Mouse (Mus musculus) forebrain, embryonic 13.5 days (tissue): ENCODE results near the gene Kctd2. TPM values are rescaled to one million over a fixed set of nuclear protein-coding genes. Genes with fewer than 3 reads are reported as not detected.
"Not testable (repeated sequence)": the region's sequence is repeated elsewhere in the genome, so short reads cannot be mapped to it uniquely, and the experiment has no call there.

Experiments
- ATAC-seq: fragments of 200-750 bp; cut with Nextera tagmentation; 2 replicates; pipeline ENCODE4 v1.8.0; 2017
- H3K27ac ChIP-seq: fragments of 300-500 bp; sonication (generic); 2 replicates; pipeline ENCODE4 v1.5.1; 2015; ENCODE audit warnings: inconsistent platforms, mild to moderate bottlenecking, moderate library complexity
- H3K27me3 ChIP-seq: fragments of 300-500 bp; sonication (generic); 2 replicates; pipeline ENCODE4 v1.6.1; 2015; ENCODE audit warnings: mild to moderate bottlenecking, inconsistent platforms
- H3K36me3 ChIP-seq: fragments of 300-500 bp; sonication (generic); 2 replicates; pipeline ENCODE4 v1.6.1; 2015; ENCODE audit warnings: mild to moderate bottlenecking, inconsistent platforms; ENCODE audit not compliant: poor library complexity, severe bottlenecking
- H3K4me1 ChIP-seq: fragments of 300-500 bp; sonication (generic); 2 replicates; pipeline ENCODE4 v1.6.1; 2015; ENCODE audit warnings: inconsistent platforms
- H3K4me2 ChIP-seq: fragments of 300-500 bp; sonication (generic); 2 replicates; pipeline ENCODE4 v1.6.1; 2015; ENCODE audit warnings: inconsistent platforms, mild to moderate bottlenecking, moderate library complexity
- H3K4me3 ChIP-seq: fragments of 300-500 bp; sonication (generic); 2 replicates; pipeline ENCODE4 v1.5.1; 2015; ENCODE audit warnings: mild to moderate bottlenecking, inconsistent platforms
- H3K9ac ChIP-seq: fragments of 300-500 bp; sonication (generic); 2 replicates; pipeline ENCODE4 v1.6.1; 2015; ENCODE audit warnings: mild to moderate bottlenecking, inconsistent platforms
- H3K9me3 ChIP-seq: fragments of 300-500 bp; sonication (generic); replicated peaks from 2 replicates; pipeline ENCODE4 v1.6.1; 2016; ENCODE audit warnings: inconsistent platforms
- WGBS: fragments of 180-500 bp; shearing (Covaris S2); methylation state at CpG from one replicate; pipeline ENCODE4 v1.1.7; 2015; 5-methylcytosine and 5-hydroxymethylcytosine counted together
- polyA plus RNA-seq: library from polyadenylated mRNA; unstranded; fragments of >200 nt; fragmentation: Nextera tagmentation; extraction: Ambion mirVana; gene quantifications from 2 replicates; pipeline ENCODE4 v1.2.1, GENCODE M21; 2015

The Kctd2 gene
- polyA plus RNA-seq, 1 experiment from 2014 or later: 9.9 TPM

DNA sequence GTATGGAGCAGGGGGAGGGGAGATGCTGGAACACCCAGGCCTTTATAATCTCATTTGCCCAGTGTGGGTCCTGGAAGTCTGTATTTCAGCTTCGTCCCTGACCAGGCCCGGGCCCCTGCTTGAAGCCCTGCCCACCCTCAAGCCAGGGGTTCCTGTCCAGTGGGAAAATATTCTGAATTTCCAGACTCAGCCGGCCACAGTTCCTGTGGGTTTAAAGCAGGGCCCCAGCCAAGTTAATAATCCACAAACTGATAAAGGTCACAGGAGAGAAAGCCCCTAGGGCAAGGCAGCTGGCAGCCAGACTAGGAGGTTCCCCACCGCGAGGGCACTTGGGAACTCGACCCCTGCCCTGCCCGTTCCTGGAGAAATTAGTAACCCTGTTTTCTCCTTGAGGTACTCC is 29.1 kb downstream of the Kctd2 start:
- Histone ChIP-seq H3K36me3 (no peaks in the 10 kb centered on the region), H3K4me2 (no peak overlapping the region), H3K4me1 (no peaks in the 10 kb centered on the region), H3K27me3 (no peaks in the 10 kb centered on the region), H3K9me3 (no peaks in the 10 kb centered on the region), H3K9ac (no peak overlapping the region), H3K4me3 (no peak overlapping the region), H3K27ac (no peak overlapping the region)
- WGBS: 79% methylated on average over 7 of the region's 7 CpGs
- ATAC-seq: no peak

GRCm38 (mm10) chr11:115450176-115450575 is 30.2 kb downstream of the Kctd2 start:
- Histone ChIP-seq H3K4me2 (no peak overlapping the region), H3K9ac (no peak overlapping the region), H3K9me3 (no peaks in the 10 kb centered on the region), H3K4me1 (no peaks in the 10 kb centered on the region), H3K27me3 (no peaks in the 10 kb centered on the region), H3K27ac (no peak overlapping the region), H3K4me3 (no peak overlapping the region), H3K36me3 (no peaks in the 10 kb centered on the region)
- 94% methylated on average over 7 of the region's 7 CpGs for WGBS
- no peak for ATAC-seq

DNA sequence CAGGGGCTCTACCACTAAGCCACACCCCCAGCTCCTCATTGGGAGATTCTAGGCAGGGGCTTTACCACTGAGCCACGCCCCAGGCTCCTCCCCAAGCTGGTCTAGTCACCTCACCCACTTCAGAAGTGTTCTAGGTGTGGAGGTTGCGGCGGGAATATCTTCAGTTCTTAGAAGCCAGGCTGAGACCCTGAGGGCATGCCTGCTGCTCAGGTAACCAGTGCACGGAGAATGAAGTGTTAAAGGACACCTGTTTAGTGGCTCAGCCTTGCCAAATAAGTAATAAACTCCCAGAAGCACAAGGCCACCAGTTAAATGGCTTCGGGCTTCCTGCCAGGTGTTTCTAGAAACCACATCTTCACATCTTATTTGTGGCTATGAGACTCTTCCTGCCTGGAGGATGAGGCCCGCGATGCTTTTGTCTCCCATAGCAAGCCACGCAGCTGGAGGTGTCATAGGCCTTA is 31.9 kb downstream of the Kctd2 start:
- Histone ChIP-seq H3K36me3 (no peaks in the 10 kb centered on the region), H3K9me3 (no peaks in the 10 kb centered on the region), H3K4me1 (no peaks in the 10 kb centered on the region), H3K27me3 (no peaks in the 10 kb centered on the region), H3K27ac (no peak overlapping the region), H3K4me3 (no peak overlapping the region), H3K9ac (no peak overlapping the region), H3K4me2 (no peak overlapping the region)
- WGBS: 88% methylated on average over 8 of the region's 8 CpGs
- no peak for ATAC-seq

GRCm38 (mm10) chr11:115452281-115452860 is 32.4 kb downstream of the Kctd2 start:
- Histone ChIP-seq H3K4me3 (no peak overlapping the region), H3K36me3 (no peaks in the 10 kb centered on the region), H3K27ac (no peak overlapping the region), H3K9me3 (no peaks in the 10 kb centered on the region), H3K4me2 (no peak overlapping the region), H3K27me3 (no peaks in the 10 kb centered on the region), H3K9ac (no peak overlapping the region), H3K4me1 (no peaks in the 10 kb centered on the region)
- ATAC-seq: no peak
- 75% methylated on average over 7 of the region's 7 CpGs for WGBS

GRCm38 (mm10) chr11:115453306-115453705 is 33.4 kb downstream of the Kctd2 start:
- WGBS: 73% methylated on average over 4 of the region's 4 CpGs

DNA sequence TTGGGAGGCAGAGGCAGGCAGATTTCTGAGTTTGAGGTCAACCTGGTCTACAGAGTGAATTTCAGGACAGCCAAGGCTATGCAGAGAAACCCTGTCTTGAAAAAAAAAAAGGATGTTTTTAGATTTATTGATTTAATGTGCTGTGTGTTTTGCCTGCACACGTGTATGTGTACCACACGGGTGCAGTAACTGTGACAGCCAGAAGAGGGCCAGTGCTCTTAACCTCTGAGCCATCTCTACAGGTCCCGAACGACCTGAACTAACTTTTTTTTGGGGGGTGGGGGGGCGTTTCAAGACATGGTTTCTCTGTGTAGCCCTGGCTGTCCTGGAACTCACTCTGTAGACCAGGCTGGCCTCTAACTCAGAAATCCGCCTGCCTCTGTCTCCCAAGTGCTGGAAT is 34.9 kb downstream of the Kctd2 start:
- H3K36me3 ChIP-seq, H3K4me1 ChIP-seq, ATAC-seq, H3K9ac ChIP-seq, H3K27me3 ChIP-seq, H3K4me3 ChIP-seq, H3K4me2 ChIP-seq, H3K27ac ChIP-seq, H3K9me3 ChIP-seq: not testable (repeated sequence)
- 91% methylated on average over 6 of the region's 6 CpGs for WGBS

More at GRCm38 (mm10) chr11:115453306-115453705, 33.4 kb downstream of the Kctd2 start:
- no peak overlapping the region for H3K27ac ChIP-seq
- H3K27me3 ChIP-seq: no peaks in the 10 kb centered on the region
- H3K4me3 ChIP-seq: no peak overlapping the region
- H3K9ac ChIP-seq: no peak overlapping the region
- no peak overlapping the region for H3K4me2 ChIP-seq
- no peak for ATAC-seq
- no peaks in the 10 kb centered on the region for H3K36me3 ChIP-seq
- no peaks in the 10 kb centered on the region for H3K9me3 ChIP-seq
- H3K4me1 ChIP-seq: no peaks in the 10 kb centered on the region

DNA sequence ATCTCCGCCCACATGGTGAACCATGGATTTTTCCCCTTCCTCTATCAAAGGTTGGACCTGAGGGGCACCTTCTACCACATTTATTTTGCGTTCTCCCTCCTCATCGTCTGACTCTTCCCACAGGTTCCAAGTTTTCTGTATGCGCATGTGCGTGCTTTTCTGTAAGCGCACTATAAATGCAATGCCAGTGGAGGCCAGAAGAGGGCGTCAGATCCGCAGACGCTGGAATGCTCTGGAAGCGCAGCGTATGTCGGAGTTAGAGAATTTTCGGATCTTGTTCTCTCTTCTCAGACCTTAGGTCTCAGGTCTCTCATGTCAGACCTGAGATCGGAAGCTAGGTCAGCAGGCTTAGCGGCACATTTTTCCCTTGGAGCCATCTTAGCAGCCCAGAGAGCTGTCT is 35.7 kb downstream of the Kctd2 start:
- Histone ChIP-seq H3K27me3 (no peaks in the 10 kb centered on the region), H3K4me3 (no peak overlapping the region), H3K9me3 (no peaks in the 10 kb centered on the region), H3K36me3 (no peaks in the 10 kb centered on the region), H3K27ac (no peak overlapping the region), H3K4me1 (no peaks in the 10 kb centered on the region), H3K4me2 (no peak overlapping the region), H3K9ac (no peak overlapping the region)
- ATAC-seq: no peak
- 88% methylated on average over 15 of the region's 15 CpGs for WGBS

GRCm38 (mm10) chr11:115456182-115456581 is 36.3 kb downstream of the Kctd2 start:
- H3K27ac ChIP-seq: no peak overlapping the region
- ATAC-seq: no peak
- no peak overlapping the region for H3K4me2 ChIP-seq
- 92% methylated on average over 5 of the region's 5 CpGs for WGBS
- no peaks in the 10 kb centered on the region for H3K9me3 ChIP-seq
- no peak overlapping the region for H3K9ac ChIP-seq
- no peaks in the 10 kb centered on the region for H3K4me1 ChIP-seq
- H3K27me3 ChIP-seq: no peaks in the 10 kb centered on the region
- H3K36me3 ChIP-seq: no peaks in the 10 kb centered on the region
- H3K4me3 ChIP-seq: no peak overlapping the region

DNA sequence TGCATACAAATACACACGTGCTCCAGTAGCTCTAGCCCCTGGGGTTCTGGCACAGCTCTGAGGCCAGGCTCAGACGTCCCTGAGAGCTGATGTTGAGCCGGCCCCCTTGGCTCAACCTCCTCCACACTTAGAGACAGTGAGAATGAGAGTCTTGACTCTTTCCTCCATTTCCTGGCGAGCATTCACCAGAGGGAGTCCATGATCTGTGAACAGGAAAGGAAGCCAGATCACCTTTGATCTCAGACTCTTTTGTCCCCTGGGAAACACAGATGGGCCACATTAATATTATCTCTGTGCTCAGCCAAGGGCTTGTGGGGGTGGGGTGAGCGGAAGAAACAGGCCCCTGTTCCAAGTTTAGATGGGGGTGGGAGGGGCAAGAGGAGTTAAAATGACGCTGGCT is 37.5 kb downstream of the Kctd2 start:
- Histone ChIP-seq H3K36me3 (no peaks in the 10 kb centered on the region), H3K4me1 (peaks cover 3% of the 10 kb centered on the region), H3K4me3 (no peak overlapping the region), H3K27ac (no peak overlapping the region), H3K9ac (no peak overlapping the region), H3K4me2 (no peak overlapping the region), H3K9me3 (no peaks in the 10 kb centered on the region), H3K27me3 (no peaks in the 10 kb centered on the region)
- 44% methylated on average over 6 of the region's 6 CpGs for WGBS
- ATAC-seq: no peak

- peaks cover 6% of the 10 kb centered on the region for H3K4me1 ChIP-seq
- H3K4me2 ChIP-seq: no peak overlapping the region
- H3K4me3 ChIP-seq: no peak overlapping the region
- H3K9ac ChIP-seq: no peak overlapping the region
- no peaks in the 10 kb centered on the region for H3K9me3 ChIP-seq
- no peak overlapping the region for H3K27ac ChIP-seq
- 10% methylated on average over 8 of the region's 8 CpGs for WGBS
- ATAC-seq: no peak
- 0 out of 2 replicates have a peak, but pooled peaks cover 3% of the 10 kb centered on the region for H3K27me3 ChIP-seq
- H3K36me3 ChIP-seq: no peaks in the 10 kb centered on the region
Measured at GRCm38 (mm10) chr11:115460976-115461375, 41.0 kb downstream of the Kctd2 start.

DNA sequence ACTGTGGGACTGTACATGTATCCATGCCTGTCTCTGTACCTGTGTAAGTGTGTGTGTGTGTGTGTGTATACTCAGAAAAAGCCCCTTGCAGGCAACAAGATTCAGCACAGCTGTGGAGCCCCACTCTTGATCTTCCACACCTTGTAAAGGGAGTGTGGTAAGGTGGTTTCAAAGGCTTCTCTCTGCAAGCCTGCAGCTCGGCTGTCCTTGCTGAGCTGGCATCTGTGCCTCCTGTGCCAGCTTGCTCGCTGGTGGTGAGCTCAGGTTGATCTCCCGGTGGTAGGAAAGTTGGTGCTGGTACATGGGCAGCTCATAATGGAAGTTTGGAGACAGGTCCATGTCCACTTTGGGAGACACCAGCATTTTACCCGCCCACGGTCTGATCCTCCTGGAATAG is 41.9 kb downstream of the Kctd2 start:
- H3K27ac ChIP-seq: no peak overlapping the region
- no peaks in the 10 kb centered on the region for H3K9me3 ChIP-seq
- no peak for ATAC-seq
- 74% methylated on average over 5 of the region's 5 CpGs for WGBS
- no peaks in the 10 kb centered on the region for H3K36me3 ChIP-seq
- no peak overlapping the region for H3K4me3 ChIP-seq
- H3K4me1 ChIP-seq: peaks cover 6% of the 10 kb centered on the region
- H3K4me2 ChIP-seq: no peak overlapping the region
- H3K27me3 ChIP-seq: 0 out of 2 replicates have a peak, but pooled peaks cover 3% of the 10 kb centered on the region
- no peak overlapping the region for H3K9ac ChIP-seq

DNA sequence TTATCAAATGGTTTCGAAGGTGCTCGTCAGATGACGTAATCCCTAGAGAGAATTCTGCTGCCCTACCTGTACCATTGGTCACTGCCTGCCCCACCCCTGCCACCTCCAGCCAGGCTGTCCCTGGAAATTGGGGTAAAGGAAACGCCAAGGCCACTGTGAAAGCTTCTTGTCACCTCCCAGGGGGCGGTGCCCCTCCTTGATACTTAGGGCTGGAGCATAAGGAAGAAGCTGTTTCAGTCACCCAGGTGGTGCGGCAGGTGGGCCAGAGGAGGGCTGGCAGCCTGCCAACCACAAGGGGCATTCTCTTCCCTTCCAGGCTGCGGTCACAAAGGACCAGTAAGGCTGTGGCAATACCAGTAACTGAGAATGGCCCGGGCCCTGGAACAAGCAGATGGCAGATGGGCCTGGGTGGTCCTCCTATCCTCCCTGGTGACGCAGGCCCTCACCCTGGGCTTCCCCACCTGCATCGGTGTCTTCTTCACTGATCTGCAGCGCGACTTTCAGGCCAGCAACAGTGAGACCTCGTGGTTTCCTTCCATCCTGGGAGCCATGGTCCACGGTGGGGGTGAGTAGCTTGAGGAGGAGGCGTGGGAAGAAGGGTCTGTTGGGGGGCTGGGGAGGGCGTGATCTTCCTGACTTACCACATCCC is 42.4 kb downstream of the Kctd2 start, which contains the start of gene Slc16a5:
Gene Slc16a5, plus strand, starts transcription at position 232 of the 649 bp plus-strand sequence.
- Histone ChIP-seq H3K4me3 (no peak within 1 kb of the TSS), H3K4me1 (peaks cover 6% of the 10 kb centered on the region)
- 73% methylated on average over 16 of the region's 16 CpGs for WGBS

More for the DNA sequence above, 42.4 kb downstream of the Kctd2 start, which contains the start of gene Slc16a5:
- no peaks in the 10 kb centered on the region for H3K9me3 ChIP-seq
- no peak within 1 kb of the TSS for H3K9ac ChIP-seq
- ATAC-seq: no peak
- H3K27me3 ChIP-seq: 0 out of 2 replicates have a peak, but pooled peaks cover 3% of the 10 kb centered on the region
- H3K36me3 ChIP-seq: no peaks in the 10 kb centered on the region
- no peak within 1 kb of the TSS for H3K27ac ChIP-seq
- H3K4me2 ChIP-seq: no peak within 1 kb of the TSS
